Mouse (Mus musculus) kidney, postnatal 10 days (tissue): ENCODE measurements at regions not wholly inside any gene's neighbourhood (a gene's known extent, or its start where the extent isn't known, plus 50 kb on each side); places are given as distances from the start of the nearest gene placed in this dataset.
"Not testable (repeated sequence)": the region's sequence is repeated elsewhere in the genome, so short reads cannot be mapped to it uniquely, and the experiment has no call there.

Source experiments
- DNase-seq: peaks from one replicate; pipeline ENCODE4 v3.0.0; 2021; ENCODE audit warnings: mixed read lengths

- DNase-seq: no peak
Measured at GRCm38 (mm10) chr13:18651658-18652057, 65.4 kb upstream of the Vps41 start.

GRCm38 (mm10) chr13:18614763-18615616 lies 102.1 kb upstream of the Vps41 start:
- DNase-seq: peak; percentile 4

- no peak for DNase-seq
Measured at GRCm38 (mm10) chr13:18580718-18581550, 136.2 kb upstream of the Vps41 start.

- no peak for DNase-seq
Measured at GRCm38 (mm10) chr13:18576016-18576415, 141.1 kb upstream of the Vps41 start.

- no peak for DNase-seq
Measured at GRCm38 (mm10) chr13:18575599-18575998, 141.5 kb upstream of the Vps41 start.

GRCm38 (mm10) chr13:18542032-18542431 lies 144.5 kb upstream of the Pou6f2 start:
- not testable (repeated sequence) for DNase-seq

- peak; percentile 25 for DNase-seq
Measured at GRCm38 (mm10) chr13:18530509-18530908, 133.0 kb upstream of the Pou6f2 start.

GRCm38 (mm10) chr13:18498159-18498558 lies 100.7 kb upstream of the Pou6f2 start:
- no peak for DNase-seq

- no peak for DNase-seq
Measured at GRCm38 (mm10) chr13:18497582-18498157, 100.2 kb upstream of the Pou6f2 start.

GRCm38 (mm10) chr13:18495021-18495811 lies 97.7 kb upstream of the Pou6f2 start:
- no peak for DNase-seq

GRCm38 (mm10) chr13:18485785-18486184 lies 88.3 kb upstream of the Pou6f2 start:
- not testable (repeated sequence) for DNase-seq

- DNase-seq: no peak
Measured at GRCm38 (mm10) chr13:18485080-18485479, 87.6 kb upstream of the Pou6f2 start.

- DNase-seq: no peak
Measured at GRCm38 (mm10) chr13:18476311-18476710, 78.8 kb upstream of the Pou6f2 start.

GRCm38 (mm10) chr13:18471534-18471933 lies 74.0 kb upstream of the Pou6f2 start:
- DNase-seq: no peak

GRCm38 (mm10) chr13:18465921-18466320 lies 68.4 kb upstream of the Pou6f2 start:
- DNase-seq: peak; percentile 4

- no peak for DNase-seq
Measured at GRCm38 (mm10) chr13:18462221-18462620, 64.7 kb upstream of the Pou6f2 start.

GRCm38 (mm10) chr13:18457337-18458236 lies 60.1 kb upstream of the Pou6f2 start:
- DNase-seq: peak; percentile 14
